Mouse (Mus musculus) forebrain, embryonic 10.5 days (tissue): Measurements from ENCODE around the gene Zfp986. TPM values are rescaled to one million over a fixed set of nuclear protein-coding genes. Genes with fewer than 3 reads are reported as not detected.
A peak's percentile ranks its signal among the peaks of the same experiment; 100 is the strongest.
"Not testable (repeated sequence)": the region's sequence is repeated elsewhere in the genome, so short reads cannot be mapped to it uniquely, and the experiment has no call there.

Experiments
- DNase-seq: peaks from one replicate; pipeline ENCODE4 v3.0.0-alpha.2; 2017; ENCODE audit warnings: low spot score; ENCODE audit errors: extremely low spot score
- H3K27ac ChIP-seq: fragments of 300-500 bp; sonication (generic); 2 replicates; pipeline ENCODE4 v1.5.1; 2016; ENCODE audit warnings: mild to moderate bottlenecking
- H3K27me3 ChIP-seq: fragments of 300-500 bp; sonication (generic); 2 replicates; pipeline ENCODE4 v1.6.1; 2016; ENCODE audit warnings: mild to moderate bottlenecking; ENCODE audit not compliant: poor library complexity, severe bottlenecking
- H3K36me3 ChIP-seq: fragments of 300-500 bp; sonication (generic); replicated peaks from 2 replicates; pipeline ENCODE4 v1.6.1; 2016; ENCODE audit warnings: mild to moderate bottlenecking, moderate library complexity
- H3K4me1 ChIP-seq: fragments of 300-500 bp; sonication (generic); 2 replicates; pipeline ENCODE4 v1.6.1; 2016
- H3K4me3 ChIP-seq: fragments of 300-500 bp; sonication (generic); 2 replicates; pipeline ENCODE4 v1.5.1; 2016; ENCODE audit warnings: mild to moderate bottlenecking, moderate library complexity
- H3K9me3 ChIP-seq: fragments of 300-500 bp; sonication (generic); 2 replicates; pipeline ENCODE4 v1.6.1; 2016; ENCODE audit warnings: mild to moderate bottlenecking, moderate library complexity
- WGBS: fragments of 180-500 bp; shearing (Covaris S2); methylation state at CpG from one replicate; pipeline ENCODE4 v1.1.7; 2016; 5-methylcytosine and 5-hydroxymethylcytosine counted together
- polyA plus RNA-seq: library from polyadenylated mRNA; unstranded; fragments of >200 nt; fragmentation: Nextera tagmentation; extraction: Ambion mirVana; gene quantifications from 2 replicates; pipeline ENCODE4 v1.2.1, GENCODE M21; 2016

Gene Zfp986
- not detected in 2 replicates for polyA plus RNA-seq

- not testable (repeated sequence) for H3K27me3 ChIP-seq, H3K4me1 ChIP-seq, H3K4me3 ChIP-seq, DNase-seq, H3K36me3 ChIP-seq, H3K27ac ChIP-seq
- 85% methylated on average over 3 of the region's 3 CpGs for WGBS
- peaks cover 16% of the 10 kb centered on the region; the same call in 1 of the 2 replicates for H3K9me3 ChIP-seq
Observed at GRCm38 (mm10) chr4:145868494-145868893, at the start of gene Zfp986. TSS of gene Zfp986 (plus strand) at chr4:145868794.

- not testable (repeated sequence) for H3K27ac ChIP-seq, DNase-seq, H3K9me3 ChIP-seq, H3K36me3 ChIP-seq, H3K4me1 ChIP-seq, H3K4me3 ChIP-seq, H3K27me3 ChIP-seq
- no CpG with 5 or more reads among the region's 2 CpGs for WGBS
Observed at GRCm38 (mm10) chr4:145819946-145820345, 48.6 kb upstream of the Zfp986 start.

- H3K4me3 ChIP-seq, DNase-seq, H3K27me3 ChIP-seq, H3K36me3 ChIP-seq, H3K4me1 ChIP-seq, H3K9me3 ChIP-seq, H3K27ac ChIP-seq: not testable (repeated sequence)
- 86% methylated on average over 4 of the region's 8 CpGs for WGBS
Observed at GRCm38 (mm10) chr4:145825606-145826005, 43.0 kb upstream of the Zfp986 start.

GRCm38 (mm10) chr4:145831328-145832062, 37.1 kb upstream of the Zfp986 start:
- H3K27ac ChIP-seq, H3K4me3 ChIP-seq, H3K36me3 ChIP-seq, H3K4me1 ChIP-seq, H3K27me3 ChIP-seq, DNase-seq: not testable (repeated sequence)
- peaks cover 15% of the 10 kb centered on the region for H3K9me3 ChIP-seq
- 97% methylated on average over 1 of the region's 14 CpGs for WGBS

GRCm38 (mm10) chr4:145836300-145836862, 32.2 kb upstream of the Zfp986 start:
- not testable (repeated sequence) for H3K4me3 ChIP-seq, H3K27ac ChIP-seq, DNase-seq, H3K4me1 ChIP-seq, H3K36me3 ChIP-seq, H3K27me3 ChIP-seq
- 81% methylated on average over 8 of the region's 18 CpGs for whole genome bisulfite sequencing
- peaks cover 20% of the 10 kb centered on the region for H3K9me3 ChIP-seq

- 67% methylated on average over 57 of the region's 75 CpGs for WGBS
- H3K9me3 ChIP-seq = peaks cover 20% of the 10 kb centered on the region
- not testable (repeated sequence) for H3K27ac ChIP-seq, H3K27me3 ChIP-seq, H3K4me1 ChIP-seq, H3K36me3 ChIP-seq, H3K4me3 ChIP-seq
- DNase-seq = peak; percentile 9
Observed at GRCm38 (mm10) chr4:145836863-145837440, 31.6 kb upstream of the Zfp986 start.

- H3K27me3 ChIP-seq, H3K27ac ChIP-seq, H3K4me1 ChIP-seq, H3K4me3 ChIP-seq, DNase-seq, H3K36me3 ChIP-seq: not testable (repeated sequence)
- peaks cover 27% of the 10 kb centered on the region; the same call in 1 of the 2 replicates for H3K9me3 ChIP-seq
Observed at GRCm38 (mm10) chr4:145846793-145847192, 21.8 kb upstream of the Zfp986 start.

- not testable (repeated sequence) for H3K4me3 ChIP-seq, H3K27me3 ChIP-seq, H3K4me1 ChIP-seq, H3K36me3 ChIP-seq, DNase-seq, H3K27ac ChIP-seq
- H3K9me3 ChIP-seq = peaks cover 29% of the 10 kb centered on the region; the same call in 1 of the 2 replicates
- 75% methylated on average over 4 of the region's 4 CpGs for WGBS
Observed at GRCm38 (mm10) chr4:145848183-145848890, 20.3 kb upstream of the Zfp986 start.

GRCm38 (mm10) chr4:145848891-145849214, 19.7 kb upstream of the Zfp986 start:
- H3K4me3 ChIP-seq, H3K27ac ChIP-seq, H3K27me3 ChIP-seq, H3K4me1 ChIP-seq, DNase-seq, H3K36me3 ChIP-seq: not testable (repeated sequence)
- H3K9me3 ChIP-seq = peaks cover 29% of the 10 kb centered on the region; the same call in 1 of the 2 replicates
- WGBS = 87% methylated on average over 3 of the region's 3 CpGs

- not testable (repeated sequence) for H3K4me3 ChIP-seq, H3K27me3 ChIP-seq, H3K4me1 ChIP-seq, DNase-seq, H3K36me3 ChIP-seq, H3K27ac ChIP-seq
- WGBS = 69% methylated on average over 8 of the region's 9 CpGs
- H3K9me3 ChIP-seq = peaks cover 26% of the 10 kb centered on the region; the same call in 1 of the 2 replicates
Observed at GRCm38 (mm10) chr4:145851421-145851820, 17.2 kb upstream of the Zfp986 start.

GRCm38 (mm10) chr4:145863872-145864271, 4.7 kb upstream of the Zfp986 start:
- H3K36me3 ChIP-seq, H3K4me3 ChIP-seq, DNase-seq, H3K27ac ChIP-seq, H3K27me3 ChIP-seq, H3K4me1 ChIP-seq: not testable (repeated sequence)
- H3K9me3 ChIP-seq = peaks cover 16% of the 10 kb centered on the region; the same call in 1 of the 2 replicates
- 91% methylated on average over 5 of the region's 8 CpGs for WGBS
